18 mouse cellular contexts compared by ENCODE assay signal in the genomic region with DNA sequence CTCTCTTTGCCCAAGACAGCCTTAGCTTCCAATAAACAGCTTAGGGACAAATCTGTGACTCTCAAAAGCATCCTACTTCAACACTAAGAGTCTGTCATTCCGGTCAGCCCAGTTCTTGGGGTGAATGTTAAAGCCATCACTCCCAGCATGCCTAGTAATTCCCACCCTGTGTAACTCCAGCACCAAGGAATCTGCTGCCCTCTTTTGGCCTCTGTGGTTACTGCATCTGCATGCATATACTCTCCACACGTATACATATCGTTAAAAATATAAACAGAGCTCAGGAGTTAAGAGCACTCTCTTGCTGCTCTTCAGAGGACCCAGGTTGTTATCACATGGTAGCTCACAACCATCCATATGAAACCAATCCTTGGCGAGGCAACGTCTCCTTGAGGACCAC.
A peak's percentile ranks its signal among the peaks of the same experiment; 100 is the strongest.
DNase-seq lines count a peak whose midpoint lies in the region; ATAC-seq and TF ChIP-seq lines count a peak whose summit lies in the region.
"Had no signal": no experiment of that assay in that cellular context is flagged by ENCODE, and none has a peak within 500 bp of the region (broad histone marks: within the 10 kb centered on the region; RNA-seq: fewer than 3 reads in every experiment).

No protein-coding gene starts in this region.

- no peaks in the 10 kb centered on the region for H3K27me3 ChIP-seq in kidney, adult 2 months (replicated peaks; ENCODE audit: control insufficient read depth, insufficient read depth, low read length)
- no peaks in the 10 kb centered on the region for H3K27me3 ChIP-seq in midbrain, postnatal 0 days (ENCODE audit: insufficient read depth, low read length)
- H3K27me3 ChIP-seq in midbrain, embryonic 16.5 days (ENCODE audit: control insufficient read depth, insufficient read depth, low read depth, low read length): no peaks in the 10 kb centered on the region
- H3K27me3 ChIP-seq in MEL (ENCODE audit: control insufficient read depth in 1 of 2, insufficient read depth in 2 of 2, low read length in 2 of 2): no peaks in the 10 kb centered on the region
- H3K27me3 ChIP-seq: forebrain, embryonic 12.5 days; heart, embryonic 13.5 days; lung, embryonic 15.5 days; midbrain, embryonic 13.5 days; stomach, embryonic 15.5 days had no signal

- TF ChIP-seq CTCF in kidney, adult 2 months (conservative IDR thresholded peaks at IDR 0.05; ENCODE audit: insufficient read depth, insufficient read length, low read depth, low read length): 0 out of 2 replicates have a peak, but pooled peaks have one; percentile 6
- TF ChIP-seq CTCF in midbrain, postnatal 0 days (IDR thresholded peaks at IDR 0.05): peak; percentile 37
- TF ChIP-seq CTCF in MEL (IDR thresholded peaks at IDR 0.05 in 2 of 3, conservative IDR thresholded peaks at IDR 0.05 in 1 of 3; ENCODE audit: control insufficient read depth in 1 of 3, insufficient read depth in 1 of 3, low read depth in 2 of 3, low read length in 3 of 3, poor library complexity in 1 of 3, severe bottlenecking in 1 of 3): peak; percentile 30 to 86 (median 62); a peak in 5 of 6 replicates

- H3K27ac ChIP-seq in kidney, adult 2 months (ENCODE audit: insufficient read depth, low read depth, low read length): no peak overlapping the region
- no peak overlapping the region for H3K27ac ChIP-seq in midbrain, postnatal 0 days (ENCODE audit: low read depth, low read length)
- no peak overlapping the region for H3K27ac ChIP-seq in midbrain, embryonic 16.5 days (ENCODE audit: low read length)
- no peak overlapping the region for H3K27ac ChIP-seq in MEL (ENCODE audit: control insufficient read depth, low read depth, low read length)
- H3K27ac ChIP-seq: forebrain, embryonic 12.5 days; heart, embryonic 13.5 days; lung, embryonic 15.5 days; midbrain, embryonic 13.5 days; stomach, embryonic 15.5 days had no signal

- no peaks in the 10 kb centered on the region for H3K36me3 ChIP-seq in kidney, adult 2 months (ENCODE audit: control insufficient read depth, insufficient read depth, low read length)
- no peaks in the 10 kb centered on the region for H3K36me3 ChIP-seq in midbrain, postnatal 0 days (ENCODE audit: insufficient read depth, low read length)
- no peaks in the 10 kb centered on the region for H3K36me3 ChIP-seq in midbrain, embryonic 16.5 days (ENCODE audit: control insufficient read depth, insufficient read depth, low read length)
- H3K36me3 ChIP-seq in MEL (ENCODE audit: control insufficient read depth in 1 of 2, insufficient read depth in 2 of 2, low read length in 2 of 2): no peaks in the 10 kb centered on the region
- H3K36me3 ChIP-seq: forebrain, embryonic 12.5 days; lung, embryonic 15.5 days; midbrain, embryonic 13.5 days; stomach, embryonic 15.5 days had no signal

- TF ChIP-seq POLR2A in kidney, adult 2 months (IDR thresholded peaks at IDR 0.05; ENCODE audit: low read depth, low read length): no peak
- TF ChIP-seq POLR2A in MEL (IDR thresholded peaks at IDR 0.05; ENCODE audit: control insufficient read depth in 1 of 2, insufficient read depth in 1 of 2, low read depth in 1 of 2, low read length in 2 of 2, poor library complexity in 1 of 2): no peak

- H3K79me2 ChIP-seq in MEL (ENCODE audit: control insufficient read depth, insufficient read depth, low read length, poor library complexity): no peaks in the 10 kb centered on the region

- TF ChIP-seq RAD21 in MEL (IDR thresholded peaks at IDR 0.05; ENCODE audit: low read depth, low read length): peak; percentile 44

- no peak for ATAC-seq in midbrain, postnatal 0 days (ENCODE audit: low FRiP score)
- ATAC-seq in midbrain, embryonic 16.5 days: no peak
- ATAC-seq: inflammation-experienced regulatory T-cells, adult 6 months; midbrain, embryonic 13.5 days had no signal

- H3K4me2 ChIP-seq in midbrain, postnatal 0 days (ENCODE audit: low read depth, low read length, poor library complexity, severe bottlenecking): no peak overlapping the region
- no peak overlapping the region for H3K4me2 ChIP-seq in midbrain, embryonic 16.5 days (ENCODE audit: low read length)
- H3K4me2 ChIP-seq: forebrain, embryonic 12.5 days; heart, embryonic 13.5 days; lung, embryonic 15.5 days; midbrain, embryonic 13.5 days; stomach, embryonic 15.5 days had no signal

- 96% methylated on average over 5 of the region's 5 CpGs for WGBS in kidney, adult 2 months
- 95% methylated on average over 5 of the region's 5 CpGs for WGBS in midbrain, postnatal 0 days
- WGBS in midbrain, embryonic 16.5 days: 91% methylated on average over 5 of the region's 5 CpGs

- H3K4me3 ChIP-seq in kidney, adult 2 months (ENCODE audit: insufficient read depth, low read depth, low read length): no peak overlapping the region
- H3K4me3 ChIP-seq in midbrain, postnatal 0 days (ENCODE audit: low read depth, low read length): no peak overlapping the region
- no peak overlapping the region for H3K4me3 ChIP-seq in midbrain, embryonic 16.5 days (ENCODE audit: low read depth, low read length)
- no peak overlapping the region for H3K4me3 ChIP-seq in MEL (ENCODE audit: control insufficient read depth in 1 of 2, insufficient read depth in 1 of 2, low read depth in 2 of 2, low read length in 2 of 2)
- H3K4me3 ChIP-seq: forebrain, embryonic 12.5 days; heart, embryonic 13.5 days; lung, embryonic 15.5 days; midbrain, embryonic 13.5 days; stomach, embryonic 15.5 days had no signal

- H3K9ac ChIP-seq in midbrain, postnatal 0 days (replicated peaks; ENCODE audit: low read length, poor library complexity, severe bottlenecking): no peak overlapping the region
- no peak overlapping the region for H3K9ac ChIP-seq in midbrain, embryonic 16.5 days (ENCODE audit: low read depth, low read length)
- no peak overlapping the region for H3K9ac ChIP-seq in MEL (ENCODE audit: control insufficient read depth, low read depth, low read length, poor library complexity, severe bottlenecking)
- H3K9ac ChIP-seq: forebrain, embryonic 12.5 days; heart, embryonic 13.5 days; lung, embryonic 15.5 days; midbrain, embryonic 13.5 days; stomach, embryonic 15.5 days had no signal

- TF ChIP-seq EP300 in MEL (IDR thresholded peaks at IDR 0.05; ENCODE audit: low read depth in 1 of 2, low read length in 2 of 2): no peak

- no peaks in the 10 kb centered on the region for H3K4me1 ChIP-seq in kidney, adult 2 months (ENCODE audit: control insufficient read depth, insufficient read depth, low read length)
- H3K4me1 ChIP-seq in midbrain, postnatal 0 days (ENCODE audit: insufficient read depth, low read length): no peaks in the 10 kb centered on the region
- no peaks in the 10 kb centered on the region for H3K4me1 ChIP-seq in midbrain, embryonic 16.5 days (ENCODE audit: control insufficient read depth, insufficient read depth, low read length)
- H3K4me1 ChIP-seq in MEL (ENCODE audit: control insufficient read depth in 1 of 2, insufficient read depth in 2 of 2, low read length in 2 of 2): no peaks in the 10 kb centered on the region
- H3K4me1 ChIP-seq: lung, embryonic 15.5 days; stomach, embryonic 15.5 days had no signal

- H3K9me3 ChIP-seq in midbrain, postnatal 0 days (ENCODE audit: low read length): no peaks in the 10 kb centered on the region
- no peaks in the 10 kb centered on the region for H3K9me3 ChIP-seq in midbrain, embryonic 16.5 days (replicated peaks; ENCODE audit: control insufficient read depth, low read length, poor library complexity, severe bottlenecking)
- H3K9me3 ChIP-seq in MEL (replicated peaks; ENCODE audit: insufficient read depth, low read length): no peaks in the 10 kb centered on the region
- H3K9me3 ChIP-seq: forebrain, embryonic 12.5 days; heart, embryonic 13.5 days; lung, embryonic 15.5 days; stomach, embryonic 15.5 days had no signal

- no peak for DNase-seq in kidney, adult 2 months
- DNase-seq in kidney, postnatal 25 days: no peak
- DNase-seq in midbrain, postnatal 0 days (ENCODE audit: low spot score): no peak
- DNase-seq in MEL (ENCODE audit: low read depth, low spot score): peak; percentile 53
- no peak for DNase-seq in ovary, postnatal 36 days (ENCODE audit: low spot score)
- DNase-seq in left cerebral cortex, adult 18-20 months (ENCODE audit: low spot score in 2 of 2): no peak
- DNase-seq: cerebellum, adult 11-12 months; cerebellum, postnatal 36 days; heart, postnatal 4 days; right cerebral cortex, adult 18-20 months; spleen, adult 18-20 months had no signal

TF ChIP-seq in MEL, 35 proteins besides CTCF, POLR2A, EP300 and RAD21:
- TF ChIP-seq ZC3H11A (IDR thresholded peaks at IDR 0.05; ENCODE audit: low read depth, low read length): peak; percentile 32; the same call in 1 of the 2 replicates
- no peak for TF ChIP-seq MYB (IDR thresholded peaks at IDR 0.05; ENCODE audit: low read depth, low read length)
- peak; percentile 49 for TF ChIP-seq SMC3 (IDR thresholded peaks at IDR 0.05; ENCODE audit: low read depth, low read length)

Comparison
In these comparisons a context has a peak if more than half of its experiments do, and no peak if none do; other contexts are left out.
1. CTCF ChIP-seq: peak in every context shown above with its lines; median percentile 62 in MEL; 37 in midbrain, postnatal 0 days; 6 in kidney, adult 2 months.